Mouse (Mus musculus) MEL (cell line): ENCODE results near the gene Arnt2. TPM values are rescaled to one million over a fixed set of nuclear protein-coding genes. Genes with fewer than 3 reads are reported as not detected.

Experiments used
- DNase-seq: peaks from one replicate; pipeline ENCODE4 v3.0.0; 2011; ENCODE audit warnings: low read depth, low spot score
- H3K27ac ChIP-seq: 2 replicates; pipeline ENCODE4 v1.5.1; 2012; ENCODE audit warnings: low read depth, mild to moderate bottlenecking, control low read depth, low read length, moderate library complexity; ENCODE audit not compliant: control insufficient read depth
- H3K27me3 ChIP-seq, 2 experiments: fragments of 150-350 bp in 1 of 2; sonication (generic) in 1 of 2; 2 replicates each; pipeline ENCODE4 v1.6.1; 2012; ENCODE audit warnings: low read length in 2 of 2, mild to moderate bottlenecking in 2 of 2, improper control_type of control experiment in 1 of 2, moderate library complexity in 1 of 2; ENCODE audit not compliant: insufficient read depth in 2 of 2, control insufficient read depth in 1 of 2
- H3K36me3 ChIP-seq, 2 experiments: 2 replicates each; pipeline ENCODE4 v1.6.1; 2012 to 2014; ENCODE audit warnings: low read length in 2 of 2, improper control_type of control experiment in 1 of 2, inconsistent platforms in 1 of 2, mild to moderate bottlenecking in 1 of 2; ENCODE audit not compliant: insufficient read depth in 2 of 2, control insufficient read depth in 1 of 2
- H3K4me1 ChIP-seq, 2 experiments: fragments of 150-350 bp in 1 of 2; sonication (generic) in 1 of 2; 2 replicates each; pipeline ENCODE4 v1.6.1; 2012; ENCODE audit warnings: low read length in 2 of 2, improper control_type of control experiment in 1 of 2, mild to moderate bottlenecking in 1 of 2; ENCODE audit not compliant: insufficient read depth in 2 of 2, control insufficient read depth in 1 of 2
- H3K4me3 ChIP-seq, 2 experiments: fragments of 150-350 bp in 1 of 2; sonication (generic) in 1 of 2; 2 replicates each; pipeline ENCODE4 v1.5.1; 2012; ENCODE audit warnings: low read depth in 2 of 2, low read length in 2 of 2, mild to moderate bottlenecking in 2 of 2, moderate library complexity in 2 of 2, control low read depth in 1 of 2, improper control_type of control experiment in 1 of 2; ENCODE audit not compliant: control insufficient read depth in 1 of 2, insufficient read depth in 1 of 2
- H3K79me2 ChIP-seq: 2 replicates; pipeline ENCODE4 v1.6.1; 2012; ENCODE audit warnings: mild to moderate bottlenecking, low read length, moderate library complexity; ENCODE audit not compliant: control insufficient read depth, poor library complexity, insufficient read depth
- H3K9ac ChIP-seq: 2 replicates; pipeline ENCODE4 v1.6.1; 2012; ENCODE audit warnings: low read depth, mild to moderate bottlenecking, control low read depth, low read length, moderate library complexity; ENCODE audit not compliant: control insufficient read depth, poor library complexity, severe bottlenecking
- H3K9me3 ChIP-seq: fragments of 150-350 bp; sonication (generic); replicated peaks from 2 replicates; pipeline ENCODE4 v1.6.1; 2012; ENCODE audit warnings: mild to moderate bottlenecking, low read length, improper control_type of control experiment, moderate library complexity; ENCODE audit not compliant: insufficient read depth
- CHD2 ChIP-seq: IDR thresholded peaks from 2 replicates; pipeline ENCODE4 v1.6.1; 2011; ENCODE audit warnings: low read length, improper control_type of control experiment
- CTCF ChIP-seq, 3 experiments: IDR thresholded peaks in 2 of 3; conservative IDR thresholded peaks in 1 of 3; 2 replicates each; pipeline ENCODE4 v1.5.1; 2011 to 2012; ENCODE audit warnings: low read length in 3 of 3, low read depth in 2 of 3, mild to moderate bottlenecking in 2 of 3, improper control_type of control experiment in 1 of 3, inconsistent platforms in 1 of 3, mixed read lengths in 1 of 3, moderate library complexity in 1 of 3; ENCODE audit not compliant: control insufficient read depth in 1 of 3, insufficient read depth in 1 of 3, poor library complexity in 1 of 3, severe bottlenecking in 1 of 3
- E2F4 ChIP-seq: IDR thresholded peaks from 2 replicates; pipeline ENCODE4 v1.6.1; 2011; ENCODE audit warnings: low read depth, low read length, improper control_type of control experiment, borderline replicate concordance
- ELF1 ChIP-seq: IDR thresholded peaks from 2 replicates; pipeline ENCODE4 v1.6.1; 2014; ENCODE audit warnings: low read depth, mild to moderate bottlenecking, inconsistent platforms, low read length, improper control_type of control experiment, moderate library complexity
- GABPA ChIP-seq: IDR thresholded peaks from 2 replicates; pipeline ENCODE4 v1.6.1; 2012; ENCODE audit warnings: low read depth, mild to moderate bottlenecking, inconsistent platforms, low read length, improper control_type of control experiment, moderate library complexity
- GATA1 ChIP-seq: IDR thresholded peaks from 2 replicates; pipeline ENCODE4 v1.6.1; 2011; ENCODE audit warnings: low read depth, low read length, improper control_type of control experiment
- KAT2A ChIP-seq: conservative IDR thresholded peaks from 2 replicates; pipeline ENCODE4 v1.6.1; 2012; ENCODE audit warnings: low read depth, low read length, improper control_type of control experiment, inconsistent platforms
- MAFK ChIP-seq: IDR thresholded peaks from 2 replicates; pipeline ENCODE4 v1.6.1; 2011; ENCODE audit warnings: low read depth, mild to moderate bottlenecking, low read length, improper control_type of control experiment, borderline replicate concordance
- MAZ ChIP-seq: IDR thresholded peaks from 2 replicates; pipeline ENCODE4 v1.6.1; 2012; ENCODE audit warnings: low read depth, mild to moderate bottlenecking, inconsistent platforms, low read length, improper control_type of control experiment
- MYB ChIP-seq: IDR thresholded peaks from 2 replicates; pipeline ENCODE4 v1.6.1; 2011; ENCODE audit warnings: mild to moderate bottlenecking, low read depth, low read length, improper control_type of control experiment
- NRF1 ChIP-seq: IDR thresholded peaks from 2 replicates; pipeline ENCODE4 v1.6.1; 2014; ENCODE audit warnings: low read depth, mild to moderate bottlenecking, inconsistent platforms, low read length, improper control_type of control experiment, moderate library complexity; ENCODE audit not compliant: poor library complexity, insufficient read depth, severe bottlenecking
- POLR2AphosphoS2 ChIP-seq: IDR thresholded peaks from 2 replicates; pipeline ENCODE4 v1.6.1; 2011; ENCODE audit warnings: low read length, improper control_type of control experiment
- SIN3A ChIP-seq: IDR thresholded peaks from 2 replicates; pipeline ENCODE4 v1.6.1; 2012; ENCODE audit warnings: low read length, improper control_type of control experiment, inconsistent platforms
- SMC3 ChIP-seq: IDR thresholded peaks from 2 replicates; pipeline ENCODE4 v1.6.1; 2011; ENCODE audit warnings: low read depth, low read length, improper control_type of control experiment
- TAL1 ChIP-seq: IDR thresholded peaks from 2 replicates; pipeline ENCODE4 v1.6.1; 2012; ENCODE audit warnings: mild to moderate bottlenecking, inconsistent platforms, low read length, moderate library complexity, mixed read lengths
- USF1 ChIP-seq: IDR thresholded peaks from 2 replicates; pipeline ENCODE4 v1.6.1; 2014; ENCODE audit warnings: low read depth, mild to moderate bottlenecking, inconsistent platforms, low read length, improper control_type of control experiment, moderate library complexity
- ZMIZ1 ChIP-seq: IDR thresholded peaks from 2 replicates; pipeline ENCODE4 v1.6.1; 2012; ENCODE audit warnings: low read depth, mild to moderate bottlenecking, inconsistent platforms, low read length, improper control_type of control experiment, moderate library complexity
- polyA plus RNA-seq, 2 experiments: library from polyadenylated mRNA; stranded (reverse) in 1 of 2; unstranded in 1 of 2; fragments of >175 nt in 1 of 2; fragments of >200 nt in 1 of 2; gene quantifications; 2 replicates each; pipeline versions ENCODE4 v1.2.1 to v1.2.4; 2012; ENCODE audit warnings: low replicate concordance in 2 of 2, low read depth in 1 of 2; ENCODE audit not compliant: insufficient read length in 2 of 2, insufficient read depth in 1 of 2, missing spikeins in 1 of 2
- total RNA-seq: library from RNA; depleted of rRNA; stranded (reverse); fragments of 300-350 nt; gene quantifications from 2 replicates; pipeline ENCODE4 v1.2.3, GENCODE M21; 2012; rRNA removed

The Arnt2 gene
- total RNA-seq (not detected in 2 replicates), polyA plus RNA-seq (not detected)

DNA sequence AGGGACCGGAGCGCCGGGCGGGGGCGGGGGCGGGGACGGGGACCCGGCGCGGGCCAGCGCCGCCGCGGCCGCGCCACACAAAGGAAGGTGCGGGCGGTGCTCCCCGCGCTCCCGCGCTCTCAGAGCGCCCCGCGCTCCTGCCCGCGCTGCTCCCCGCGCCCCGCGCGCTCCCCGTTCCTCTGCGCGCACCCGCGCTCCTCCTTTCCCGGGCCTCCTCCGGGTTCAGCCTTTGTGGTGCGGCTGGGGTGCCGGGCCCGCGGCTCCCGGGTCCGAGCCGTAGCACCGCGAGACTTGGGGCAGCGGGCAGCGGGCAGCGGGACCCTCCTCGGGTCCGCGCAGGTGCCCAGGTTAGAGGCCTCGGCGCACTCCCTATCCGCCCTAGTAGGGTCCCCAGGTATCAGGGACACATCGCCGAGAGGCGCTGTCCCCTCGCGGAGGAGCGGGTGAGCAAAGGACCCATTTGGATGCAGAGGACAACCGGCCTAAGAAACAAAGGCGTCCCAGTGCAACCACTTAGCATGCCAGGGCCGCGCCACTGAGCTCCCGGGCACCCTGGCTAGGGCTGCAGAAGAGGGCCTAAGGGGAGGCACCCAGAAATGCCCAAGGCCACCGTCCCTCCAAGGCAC is at the start of gene Arnt2:
Arnt2 (minus strand) TSS at position 281 of the 626 bp plus-strand sequence.
- Histone ChIP-seq H3K79me2 (no peaks in the 10 kb centered on the region), H3K4me1 (no peaks in the 10 kb centered on the region), H3K27ac (no peak within 1 kb of the TSS), H3K9ac (no peak within 1 kb of the TSS), H3K4me3 (no peak within 1 kb of the TSS), H3K27me3 (no peaks in the 10 kb centered on the region), H3K36me3 (no peaks in the 10 kb centered on the region), H3K9me3 (no peaks in the 10 kb centered on the region)
- no peak for DNase-seq
- TF ChIP-seq CHD2 (no peak), USF1 (no peak), SIN3A (no peak), MAZ (no peak), MYB (no peak), SMC3 (no peak), NRF1 (no peak), CTCF (IDR thresholded peaks at IDR 0.05 in 2 of 3, conservative IDR thresholded peaks at IDR 0.05 in 1 of 3; ENCODE audit: control insufficient read depth in 1 of 3, insufficient read depth in 1 of 3, low read depth in 2 of 3, low read length in 3 of 3, poor library complexity in 1 of 3, severe bottlenecking in 1 of 3) (no peak), GATA1 (no peak)

DNA sequence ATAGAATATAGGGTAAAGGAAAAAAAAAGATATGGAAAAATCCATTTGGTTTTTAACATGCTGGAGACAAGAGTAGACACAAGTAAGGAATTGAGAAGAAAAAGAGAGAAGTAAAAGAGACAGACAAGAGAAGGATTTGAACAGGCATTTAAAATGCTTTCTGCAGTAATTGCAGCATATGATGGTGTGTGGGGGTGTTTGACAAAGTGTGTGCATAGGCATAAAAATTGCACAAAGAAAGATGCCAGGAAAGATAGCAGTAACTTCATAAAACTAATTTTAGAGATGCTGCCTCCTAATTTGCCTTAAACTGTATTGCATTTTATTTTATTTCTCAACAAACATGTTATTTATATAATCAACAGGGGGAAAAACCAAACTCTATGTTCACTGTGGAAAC is 41.7 kb upstream of the Arnt2 start:
- H3K36me3 ChIP-seq: no peaks in the 10 kb centered on the region
- H3K27ac ChIP-seq: no peak overlapping the region
- no peaks in the 10 kb centered on the region for H3K79me2 ChIP-seq
- H3K27me3 ChIP-seq: no peaks in the 10 kb centered on the region
- no peak overlapping the region for H3K9ac ChIP-seq
- no peak for TF ChIP-seq POLR2AphosphoS2
- no peaks in the 10 kb centered on the region for H3K4me1 ChIP-seq
- no peak overlapping the region for H3K4me3 ChIP-seq
- DNase-seq: no peak
- no peaks in the 10 kb centered on the region for H3K9me3 ChIP-seq

DNA sequence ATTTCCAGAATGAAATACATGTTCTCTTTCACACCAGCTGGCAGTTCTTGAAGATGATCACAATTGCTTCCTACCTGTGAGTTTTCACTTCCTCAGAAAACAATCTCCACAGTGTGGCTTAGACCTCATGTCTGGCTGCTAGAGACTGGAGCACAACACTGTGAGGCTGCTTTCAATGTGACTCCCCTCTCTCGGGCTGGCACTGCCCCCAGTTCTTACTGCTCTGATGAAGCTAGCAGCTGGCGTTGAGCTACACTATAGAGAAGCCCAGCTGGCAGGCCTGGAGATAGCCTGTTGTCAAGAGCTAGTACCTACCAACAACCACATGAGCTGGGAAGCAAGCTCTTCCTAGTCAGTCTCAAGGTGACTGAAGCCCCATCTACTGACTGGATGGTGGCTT is 39.1 kb upstream of the Arnt2 start:
- H3K4me1 ChIP-seq: no peaks in the 10 kb centered on the region
- DNase-seq: no peak
- H3K9ac ChIP-seq: no peak overlapping the region
- no peak for TF ChIP-seq ZMIZ1
- TF ChIP-seq TAL1: no peak
- no peak for TF ChIP-seq KAT2A
- TF ChIP-seq ELF1: no peak
- TF ChIP-seq E2F4: no peak
- TF ChIP-seq GABPA: no peak
- TF ChIP-seq MYB: no peak
- TF ChIP-seq CHD2: no peak
- TF ChIP-seq MAFK: no peak
- H3K36me3 ChIP-seq: no peaks in the 10 kb centered on the region
- no peak overlapping the region for H3K4me3 ChIP-seq
- H3K79me2 ChIP-seq: no peaks in the 10 kb centered on the region
- H3K9me3 ChIP-seq: no peaks in the 10 kb centered on the region
- no peak overlapping the region for H3K27ac ChIP-seq
- H3K27me3 ChIP-seq: no peaks in the 10 kb centered on the region
